Mouse (Mus musculus) C2C12 (cell line): ENCODE results near the gene Mei1.

ENCODE experiments used
- CTCF ChIP-seq: IDR thresholded peaks from one replicate; pipeline ENCODE4 v1.5.1; 2011; ENCODE audit not compliant: control insufficient read depth, insufficient read depth, insufficient read length
- FOSL1 ChIP-seq: IDR thresholded peaks from one replicate; pipeline ENCODE4 v1.8.0; 2011; ENCODE audit warnings: mild to moderate bottlenecking, low read length; ENCODE audit not compliant: poor library complexity, insufficient read depth, severe bottlenecking
- MAX ChIP-seq: IDR thresholded peaks from one replicate; pipeline ENCODE4 v1.6.1; 2011; ENCODE audit warnings: mild to moderate bottlenecking, control low read depth
- MYOG ChIP-seq: IDR thresholded peaks from one replicate; pipeline ENCODE4 v1.6.1; 2011; ENCODE audit not compliant: control insufficient read depth, insufficient read length; ENCODE audit errors: extremely low read depth

DNA sequence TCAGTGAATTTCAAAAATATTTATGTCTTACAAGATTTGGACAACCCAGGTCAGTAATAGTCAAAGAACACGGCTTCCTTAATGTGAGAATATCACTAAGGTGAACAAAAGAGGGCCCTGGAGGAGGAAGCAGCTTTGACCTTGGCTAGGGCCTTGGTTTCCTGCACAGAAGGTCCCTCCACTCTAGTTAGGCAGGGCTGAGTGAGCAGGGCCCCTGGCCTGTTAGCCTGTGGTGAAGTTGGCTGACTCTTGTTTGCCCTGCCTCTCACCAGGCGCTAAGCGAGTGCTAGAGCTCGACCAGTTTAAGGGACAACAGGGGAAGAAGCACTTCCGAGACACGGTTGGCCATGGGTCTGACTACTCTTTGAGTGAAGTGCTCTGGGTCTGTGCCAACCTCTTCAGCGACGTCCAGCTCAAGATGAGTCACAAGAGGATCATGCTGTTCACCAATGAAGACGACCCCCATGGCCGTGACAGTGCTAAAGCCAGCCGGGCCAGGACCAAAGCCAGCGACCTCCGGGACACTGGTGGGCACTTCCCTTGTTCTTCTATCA lies 47.2 kb upstream of the Mei1 start:
- no peak for TF ChIP-seq CTCF
- TF ChIP-seq FOSL1 = no peak
- no peak for TF ChIP-seq MAX
- TF ChIP-seq MYOG = no peak
